Mouse (Mus musculus) intestine, embryonic 14.5 days (tissue): ENCODE measurements around the gene Phox2a. TPM values are rescaled to one million over a fixed set of nuclear protein-coding genes. Genes with fewer than 3 reads are reported as not detected.

Experiments used
- ATAC-seq: fragments of 200-750 bp; cut with Nextera tagmentation; replicated peaks from 2 replicates; pipeline ENCODE4 v1.8.0; 2017; ENCODE audit warnings: low read depth, moderate number of reproducible peaks, moderate TSS enrichment, moderate library complexity; ENCODE audit not compliant: low FRiP score, low TSS enrichment
- DNase-seq: peaks from one replicate; pipeline ENCODE4 v3.0.0-alpha.2; 2018; ENCODE audit warnings: low spot score
- H3K27ac ChIP-seq: fragments of 300-500 bp; sonication (generic); 2 replicates; pipeline ENCODE4 v1.5.1; 2014; ENCODE audit warnings: low read depth, mild to moderate bottlenecking, control low read depth
- H3K27me3 ChIP-seq: fragments of 300-500 bp; sonication (generic); replicated peaks from 2 replicates; pipeline ENCODE4 v1.6.1; 2014; ENCODE audit warnings: low read length, control low read depth; ENCODE audit not compliant: control insufficient read depth, insufficient read depth
- H3K36me3 ChIP-seq: fragments of 300-500 bp; sonication (generic); 2 replicates; pipeline ENCODE4 v1.6.1; 2014; ENCODE audit warnings: low read length, control low read depth; ENCODE audit not compliant: control insufficient read depth, insufficient read depth
- H3K4me1 ChIP-seq: fragments of 300-500 bp; sonication (generic); replicated peaks from 2 replicates; pipeline ENCODE4 v1.6.1; 2014; ENCODE audit warnings: low read length, control low read depth, mixed read lengths; ENCODE audit not compliant: control insufficient read depth, insufficient read depth
- H3K4me2 ChIP-seq: fragments of 300-500 bp; sonication (generic); 2 replicates; pipeline ENCODE4 v1.6.1; 2014; ENCODE audit warnings: low read length
- H3K4me3 ChIP-seq: fragments of 300-500 bp; sonication (generic); 2 replicates; pipeline ENCODE4 v1.5.1; 2014; ENCODE audit warnings: low read depth, low read length, control low read depth, mixed read lengths
- H3K9ac ChIP-seq: fragments of 300-500 bp; sonication (generic); 2 replicates; pipeline ENCODE4 v1.6.1; 2014; ENCODE audit warnings: mild to moderate bottlenecking, low read length
- H3K9me3 ChIP-seq: fragments of 300-500 bp; sonication (generic); 2 replicates; pipeline ENCODE4 v1.6.1; 2016; ENCODE audit warnings: low read length, control low read depth; ENCODE audit not compliant: control insufficient read depth
- WGBS: fragments of 180-500 bp; shearing (Covaris S2); extraction: QIAGEN DNeasy Blood & Tissue Kit; methylation state at CpG from one replicate; pipeline ENCODE4 v1.1.7; 2014; 5-methylcytosine and 5-hydroxymethylcytosine counted together
- polyA plus RNA-seq: library from polyadenylated mRNA; unstranded; fragments of >200 nt; fragmentation: Nextera tagmentation; extraction: Ambion mirVana; gene quantifications from 2 replicates; pipeline ENCODE4 v1.2.1, GENCODE M21; 2014

Phox2a gene
- 6.9 and 7.5 TPM in 2 replicates for polyA plus RNA-seq

DNA sequence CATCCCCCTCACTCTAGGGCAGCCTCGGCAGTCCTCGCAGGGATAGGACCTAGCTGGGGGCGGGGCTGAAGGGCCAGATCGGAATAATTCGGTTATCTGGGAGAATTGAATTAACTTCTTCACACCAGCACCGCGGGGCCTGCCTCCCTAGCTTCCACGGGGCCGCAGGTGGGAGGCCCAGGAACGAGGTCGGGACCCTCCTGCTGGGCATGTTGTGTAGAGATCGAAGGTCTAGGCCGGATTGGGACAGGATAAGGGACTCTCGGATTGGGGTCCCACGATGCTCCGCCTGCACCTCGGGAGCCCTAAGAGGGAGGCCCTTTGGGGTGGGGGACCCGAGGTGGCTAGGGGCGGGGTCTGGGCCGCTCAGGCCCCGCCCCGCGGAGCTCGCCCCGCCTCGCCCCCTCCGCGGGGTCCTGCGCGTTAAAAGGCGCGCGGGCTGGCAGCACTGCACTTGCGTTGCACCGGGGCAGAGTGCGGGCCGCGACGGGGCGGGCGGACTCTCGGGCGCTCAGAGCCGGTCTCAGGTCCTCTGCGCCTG, at the start of gene Phox2a:
Phox2a (plus strand) TSS at position 453 of the 541 bp plus-strand sequence.
- ATAC-seq: peak; percentile 16; the same call in 1 of the 2 replicates
- Histone ChIP-seq H3K4me1 (peaks cover 24% of the 10 kb centered on the region), H3K9ac (no peak within 1 kb of the TSS), H3K27me3 (peaks cover 67% of the 10 kb centered on the region), H3K36me3 (no peaks in the 10 kb centered on the region), H3K27ac (no peak within 1 kb of the TSS), H3K9me3 (no peaks in the 10 kb centered on the region), H3K4me3 (peak within 1 kb of the TSS; percentile 29), H3K4me2 (peak within 1 kb of the TSS; percentile 50)
- peak; percentile 67 for DNase-seq
- WGBS: 2% methylated on average over 44 of the region's 45 CpGs

GRCm38 (mm10) chr7:101770051-101770450, 48.1 kb upstream of the Phox2a start:
- peaks cover 13% of the 10 kb centered on the region; the same call in 1 of the 2 replicates for H3K36me3 ChIP-seq
- no peaks in the 10 kb centered on the region for H3K9me3 ChIP-seq
- no peak overlapping the region for H3K27ac ChIP-seq
- WGBS: 78% methylated on average over 7 of the region's 7 CpGs
- no peak overlapping the region for H3K4me3 ChIP-seq
- H3K27me3 ChIP-seq: no peaks in the 10 kb centered on the region
- H3K4me2 ChIP-seq: no peak overlapping the region
- H3K9ac ChIP-seq: no peak overlapping the region
- ATAC-seq (no peak), DNase-seq (no peak)
- H3K4me1 ChIP-seq: no peaks in the 10 kb centered on the region

- Histone ChIP-seq H3K9ac (no peak overlapping the region), H3K9me3 (no peaks in the 10 kb centered on the region), H3K4me3 (no peak overlapping the region), H3K27me3 (no peaks in the 10 kb centered on the region), H3K36me3 (peaks cover 5% of the 10 kb centered on the region; the same call in 1 of the 2 replicates), H3K27ac (no peak overlapping the region), H3K4me1 (no peaks in the 10 kb centered on the region), H3K4me2 (no peak overlapping the region)
- 62% methylated on average over 1 of the region's 1 CpGs for WGBS
- ATAC-seq (no peak), DNase-seq (no peak)
Measured at GRCm38 (mm10) chr7:101771604-101772003, 46.5 kb upstream of the Phox2a start.

GRCm38 (mm10) chr7:101772687-101773086, 45.4 kb upstream of the Phox2a start:
- Histone ChIP-seq H3K9me3 (no peaks in the 10 kb centered on the region), H3K4me3 (no peak overlapping the region), H3K4me2 (no peak overlapping the region), H3K36me3 (peaks cover 5% of the 10 kb centered on the region; the same call in 1 of the 2 replicates), H3K9ac (no peak overlapping the region), H3K27me3 (no peaks in the 10 kb centered on the region), H3K4me1 (no peaks in the 10 kb centered on the region), H3K27ac (no peak overlapping the region)
- 45% methylated on average over 8 of the region's 8 CpGs for WGBS
- ATAC-seq (no peak; the same call in 1 of the 2 replicates), DNase-seq (peak; percentile 59)

DNA sequence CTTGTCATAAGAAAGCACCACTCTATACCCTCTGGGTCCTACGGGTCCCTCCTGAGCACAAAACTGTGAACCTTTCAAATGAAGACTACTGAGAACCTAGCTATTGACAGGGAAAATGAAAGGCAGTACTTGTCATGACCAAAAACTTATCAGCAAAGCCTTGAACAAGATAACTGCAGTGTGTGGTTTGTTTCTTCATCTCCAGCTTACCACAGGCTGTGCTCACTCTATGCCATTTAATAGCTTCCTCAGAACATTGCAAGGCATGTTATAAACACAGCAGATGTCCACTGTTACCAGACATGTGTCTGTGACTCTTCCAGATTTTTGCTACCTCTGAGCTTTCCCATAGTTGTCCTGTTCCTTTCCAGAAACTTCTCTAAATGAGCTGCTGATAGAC, 41.1 kb upstream of the Phox2a start:
- no peak overlapping the region for H3K27ac ChIP-seq
- DNase-seq (no peak), ATAC-seq (no peak)
- 96% methylated on average over 1 of the region's 1 CpGs for WGBS
- H3K36me3 ChIP-seq: peaks cover 13% of the 10 kb centered on the region
- no peak overlapping the region for H3K9ac ChIP-seq
- H3K4me1 ChIP-seq: no peaks in the 10 kb centered on the region
- no peaks in the 10 kb centered on the region for H3K27me3 ChIP-seq
- no peaks in the 10 kb centered on the region for H3K9me3 ChIP-seq
- no peak overlapping the region for H3K4me2 ChIP-seq
- H3K4me3 ChIP-seq: no peak overlapping the region

GRCm38 (mm10) chr7:101820295-101821030, 2.4 kb downstream of the Phox2a start:
- DNase-seq (peak; percentile 76), ATAC-seq (no peak)
- Histone ChIP-seq H3K27me3 (peaks cover 67% of the 10 kb centered on the region), H3K36me3 (peaks cover 22% of the 10 kb centered on the region), H3K4me1 (peaks cover 24% of the 10 kb centered on the region), H3K9ac (peak overlapping the region; percentile 16; the same call in 1 of the 2 replicates), H3K9me3 (no peaks in the 10 kb centered on the region), H3K4me2 (peak overlapping the region; percentile 88), H3K27ac (no peak overlapping the region), H3K4me3 (peak overlapping the region; percentile 38)
- 3% methylated on average over 35 of the region's 35 CpGs for WGBS

GRCm38 (mm10) chr7:101821571-101822501, 3.7 kb downstream of the Phox2a start:
- peak overlapping the region; percentile 62 for H3K27ac ChIP-seq
- peaks cover 35% of the 10 kb centered on the region for H3K36me3 ChIP-seq
- ATAC-seq (peak; percentile 67), DNase-seq (peak; percentile 85)
- peak overlapping the region; percentile 38 for H3K4me3 ChIP-seq
- H3K9me3 ChIP-seq: no peaks in the 10 kb centered on the region
- peak overlapping the region; percentile 88 for H3K4me2 ChIP-seq
- H3K9ac ChIP-seq: peak overlapping the region; percentile 49
- under 1% methylated on average over 59 of the region's 71 CpGs for WGBS
- peaks cover 24% of the 10 kb centered on the region for H3K4me1 ChIP-seq
- H3K27me3 ChIP-seq: peaks cover 54% of the 10 kb centered on the region
